Mouse (Mus musculus): ENCODE results near the gene Tas2r114.

DNA sequence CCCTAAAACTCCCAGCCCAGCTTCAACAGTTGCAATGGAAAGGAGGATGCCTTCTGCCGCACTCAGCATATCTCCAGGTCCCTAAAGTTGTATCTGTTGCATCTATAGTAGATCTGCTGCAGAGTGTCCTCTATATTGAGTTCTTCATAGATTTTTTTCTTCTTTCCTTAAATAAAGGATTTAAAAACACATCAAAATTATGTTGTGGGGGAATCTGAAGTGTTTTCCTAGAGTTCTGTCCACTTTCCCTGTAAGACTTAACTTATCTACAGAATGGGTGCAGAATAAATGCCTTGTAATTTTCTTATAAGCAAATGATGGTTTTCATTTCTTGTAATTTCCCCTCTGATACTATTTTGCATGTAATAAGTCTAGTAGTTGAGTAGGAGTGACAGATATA, 2.5 kb downstream of the Tas2r114 start, which contains the start of gene Tas2r105:
- TF ChIP-seq POLR2A (IDR thresholded peaks at IDR 0.05; ENCODE audit: low read depth, low read length): no peak
- TF ChIP-seq CTCF (conservative IDR thresholded peaks at IDR 0.05; ENCODE audit: insufficient read depth, insufficient read length, low read depth, low read length): no peak

Data from kidney, adult 2 months (tissue).